Mouse (Mus musculus): ENCODE data around the gene Dgkz. TPM values are rescaled to one million over a fixed set of nuclear protein-coding genes. Genes with fewer than 3 reads are reported as not detected.

The Dgkz gene
- polyA plus RNA-seq, 1 experiment from 2014 or later, result 26.1 TPM

GRCm38 (mm10) chr2:91900431-91900830 lies 75.2 kb downstream of the Dgkz start:
- no peak overlapping the region for H3K27ac ChIP-seq (replicated peaks)
- no peak overlapping the region for H3K4me2 ChIP-seq (replicated peaks)
- peaks cover 12% of the 10 kb centered on the region; the same call in 1 of the 2 replicates for H3K36me3 ChIP-seq
- H3K4me1 ChIP-seq, result no peaks in the 10 kb centered on the region
- no peak overlapping the region for H3K9ac ChIP-seq (replicated peaks)
- no peak overlapping the region for H3K4me3 ChIP-seq
- 93% methylated on average over 8 of the region's 8 CpGs for WGBS
- H3K9me3 ChIP-seq, result no peaks in the 10 kb centered on the region
- no peak for ATAC-seq (ENCODE audit: low FRiP score, low read depth)
- no peaks in the 10 kb centered on the region for H3K27me3 ChIP-seq

GRCm38 (mm10) chr2:91899141-91899540 lies 76.5 kb downstream of the Dgkz start:
- H3K9me3 ChIP-seq, result no peaks in the 10 kb centered on the region
- no peaks in the 10 kb centered on the region for H3K4me1 ChIP-seq
- no peak overlapping the region for H3K4me2 ChIP-seq (replicated peaks)
- WGBS, result 92% methylated on average over 3 of the region's 3 CpGs
- H3K27ac ChIP-seq (replicated peaks), result no peak overlapping the region
- ATAC-seq (ENCODE audit: low FRiP score, low read depth), result no peak
- no peaks in the 10 kb centered on the region for H3K27me3 ChIP-seq
- peaks cover 12% of the 10 kb centered on the region; the same call in 1 of the 2 replicates for H3K36me3 ChIP-seq
- no peak overlapping the region for H3K4me3 ChIP-seq
- no peak overlapping the region for H3K9ac ChIP-seq (replicated peaks)

GRCm38 (mm10) chr2:91897968-91898367 lies 77.7 kb downstream of the Dgkz start:
- Histone ChIP-seq H3K27me3 (no peaks in the 10 kb centered on the region), H3K9ac (replicated peaks) (no peak overlapping the region), H3K4me2 (replicated peaks) (no peak overlapping the region), H3K4me1 (no peaks in the 10 kb centered on the region), H3K27ac (replicated peaks) (no peak overlapping the region), H3K9me3 (no peaks in the 10 kb centered on the region), H3K4me3 (no peak overlapping the region), H3K36me3 (peaks cover 17% of the 10 kb centered on the region; the same call in 1 of the 2 replicates)
- ATAC-seq (ENCODE audit: low FRiP score, low read depth), result no peak

GRCm38 (mm10) chr2:91895401-91895800 lies 80.3 kb downstream of the Dgkz start:
- no peaks in the 10 kb centered on the region for H3K4me1 ChIP-seq
- H3K4me2 ChIP-seq (replicated peaks), result no peak overlapping the region
- no peak for ATAC-seq (ENCODE audit: low FRiP score, low read depth)
- H3K4me3 ChIP-seq, result no peak overlapping the region
- 91% methylated on average over 3 of the region's 3 CpGs for WGBS
- H3K36me3 ChIP-seq, result peaks cover 6% of the 10 kb centered on the region; the same call in 1 of the 2 replicates
- H3K9me3 ChIP-seq, result no peaks in the 10 kb centered on the region
- no peaks in the 10 kb centered on the region for H3K27me3 ChIP-seq
- H3K9ac ChIP-seq (replicated peaks), result no peak overlapping the region
- no peak overlapping the region for H3K27ac ChIP-seq (replicated peaks)

- Histone ChIP-seq H3K27ac (replicated peaks) (no peak overlapping the region), H3K4me3 (no peak overlapping the region), H3K4me1 (no peaks in the 10 kb centered on the region), H3K36me3 (0 out of 2 replicates have a peak, but pooled peaks cover 4% of the 10 kb centered on the region), H3K9ac (replicated peaks) (no peak overlapping the region), H3K4me2 (replicated peaks) (no peak overlapping the region), H3K9me3 (no peaks in the 10 kb centered on the region), H3K27me3 (no peaks in the 10 kb centered on the region)
- WGBS, result 87% methylated on average over 3 of the region's 3 CpGs
- no peak for ATAC-seq (ENCODE audit: low FRiP score, low read depth)
These were observed 80.9 kb downstream of the Dgkz start for GRCm38 (mm10) chr2:91894716-91895115.

- WGBS, result 82% methylated on average over 4 of the region's 4 CpGs
- no peak overlapping the region for H3K9ac ChIP-seq (replicated peaks)
- no peak overlapping the region for H3K4me2 ChIP-seq (replicated peaks)
- no peaks in the 10 kb centered on the region for H3K9me3 ChIP-seq
- no peak overlapping the region for H3K4me3 ChIP-seq
- H3K36me3 ChIP-seq, result peaks cover 19% of the 10 kb centered on the region
- H3K27me3 ChIP-seq, result no peaks in the 10 kb centered on the region
- H3K4me1 ChIP-seq, result no peaks in the 10 kb centered on the region
- no peak overlapping the region for H3K27ac ChIP-seq (replicated peaks)
- ATAC-seq (ENCODE audit: low FRiP score, low read depth), result no peak
These were observed 91.0 kb downstream of the Dgkz start for GRCm38 (mm10) chr2:91884616-91885015.

GRCm38 (mm10) chr2:91883961-91884360 lies 91.7 kb downstream of the Dgkz start:
- ATAC-seq (ENCODE audit: low FRiP score, low read depth), result no peak
- no peak overlapping the region for H3K4me3 ChIP-seq
- no peak overlapping the region for H3K9ac ChIP-seq (replicated peaks)
- H3K27me3 ChIP-seq, result no peaks in the 10 kb centered on the region
- WGBS, result 86% methylated on average over 4 of the region's 4 CpGs
- no peaks in the 10 kb centered on the region for H3K9me3 ChIP-seq
- H3K27ac ChIP-seq (replicated peaks), result no peak overlapping the region
- no peak overlapping the region for H3K4me2 ChIP-seq (replicated peaks)
- H3K4me1 ChIP-seq, result peaks cover under 1% of the 10 kb centered on the region; the same call in 1 of the 2 replicates
- peaks cover 19% of the 10 kb centered on the region for H3K36me3 ChIP-seq

Small RNA genes within 50 kb of the gene (microRNA-seq; reads per million reads assigned to microRNA genes)
- gene Mir6999, result not detected

Other genes with a start within 250 kb of the Dgkz start
- gene Ambra1, start 245.7 kb downstream of the Dgkz start, polyA plus RNA-seq (2016; fragmentation: Nextera tagmentation; extraction: Ambion mirVana), result 26.8 and 27.0 TPM in 2 replicates
- 0.31 and 0.56 TPM in 2 replicates for gene Chrm4, start 48.6 kb downstream of the Dgkz start, polyA plus RNA-seq (2016; fragmentation: Nextera tagmentation; extraction: Ambion mirVana)
- gene Mdk, start 43.6 kb downstream of the Dgkz start, polyA plus RNA-seq (2016; fragmentation: Nextera tagmentation; extraction: Ambion mirVana), result 672 and 763 TPM in 2 replicates
- 0.37 TPM in 2 replicates for gene Gm9821, start 30.2 kb downstream of the Dgkz start, polyA plus RNA-seq (2016; fragmentation: Nextera tagmentation; extraction: Ambion mirVana)
- 2.5 TPM in 2 replicates for gene Creb3l1, start 48.6 kb upstream of the Dgkz start, polyA plus RNA-seq (2016; fragmentation: Nextera tagmentation; extraction: Ambion mirVana)
- 45.6 and 46.8 TPM in 2 replicates for gene Phf21a, start 117.3 kb upstream of the Dgkz start, polyA plus RNA-seq (2016; fragmentation: Nextera tagmentation; extraction: Ambion mirVana)